Mouse (Mus musculus): ENCODE measurements at regions not wholly inside any gene's neighbourhood (a gene's known extent, or its start where the extent isn't known, plus 50 kb on each side); places are given as distances from the start of the nearest gene placed in this dataset.
"Not testable (repeated sequence)": the region's sequence is repeated elsewhere in the genome, so short reads cannot be mapped to it uniquely, and the experiment has no call there.

DNA sequence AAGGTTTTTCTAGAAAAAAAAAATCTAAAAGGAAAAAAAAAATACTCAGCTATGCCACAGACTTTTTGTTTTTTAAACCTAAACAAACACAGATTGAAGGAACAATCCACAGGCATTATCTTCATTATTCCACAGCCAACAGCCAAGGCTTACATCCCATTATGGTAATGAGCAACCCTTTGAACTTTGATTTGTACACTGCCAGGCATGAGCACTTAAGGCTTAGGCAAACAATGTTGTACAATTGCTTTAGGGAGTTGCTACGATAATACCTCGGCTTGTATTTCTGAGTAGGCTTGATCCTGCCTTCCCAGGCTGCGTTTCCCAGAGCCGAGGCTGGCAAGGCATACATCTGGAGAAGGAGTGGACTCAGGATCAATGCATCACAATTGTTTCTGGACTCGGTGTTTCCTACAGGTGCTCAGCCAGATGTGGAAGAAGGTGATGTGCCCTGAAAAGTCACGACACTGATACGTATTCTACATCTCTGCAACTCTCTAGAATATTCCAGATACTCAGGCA, 409.0 kb upstream of the Igfbp7 start:
- DNase-seq (ENCODE audit: low spot score in 2 of 2) = no peak

DNA sequence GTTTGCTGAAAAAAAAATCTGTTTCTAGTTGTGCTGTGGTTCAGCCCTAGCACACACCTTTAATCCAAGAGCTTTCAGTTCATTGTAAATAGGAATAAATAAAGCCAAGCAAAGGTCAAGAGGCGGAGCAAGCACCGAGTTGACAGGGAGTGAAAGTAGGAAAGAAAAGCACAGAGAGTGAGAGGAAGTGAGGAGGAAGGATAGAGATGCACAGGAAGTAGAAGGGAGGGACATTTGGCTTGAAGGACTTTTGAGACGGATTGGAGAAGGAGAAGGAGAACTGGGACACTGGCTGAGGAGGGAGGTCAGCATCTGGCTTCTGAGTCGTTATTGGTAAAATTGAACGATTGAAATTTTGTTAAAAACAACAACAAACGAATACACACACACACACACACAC, 402.0 kb upstream of the Igfbp7 start:
- DNase-seq (ENCODE audit: low spot score in 2 of 2) = no peak

DNA sequence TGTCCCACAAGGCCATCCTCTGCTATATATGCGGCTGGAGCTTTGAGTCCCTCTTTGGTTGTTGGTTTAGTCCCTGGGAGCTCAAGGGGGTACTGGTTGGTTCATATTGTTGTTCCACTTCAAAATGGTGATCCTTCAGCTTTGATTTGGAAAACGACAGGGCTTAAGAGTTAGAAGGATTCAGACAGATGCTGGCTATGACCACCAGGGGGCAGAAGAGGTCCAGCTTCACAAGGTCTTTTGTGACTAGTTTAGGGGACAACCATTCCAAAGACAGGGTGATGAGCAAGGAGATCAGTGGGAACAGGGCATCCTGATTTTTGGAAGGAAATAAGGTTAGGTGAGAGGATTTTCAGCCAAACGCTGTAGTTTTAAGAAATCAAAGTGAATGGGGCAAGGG, 399.9 kb upstream of the Igfbp7 start:
- peak; percentile 19 to 24 for DNase-seq (ENCODE audit: low spot score in 2 of 2)

DNA sequence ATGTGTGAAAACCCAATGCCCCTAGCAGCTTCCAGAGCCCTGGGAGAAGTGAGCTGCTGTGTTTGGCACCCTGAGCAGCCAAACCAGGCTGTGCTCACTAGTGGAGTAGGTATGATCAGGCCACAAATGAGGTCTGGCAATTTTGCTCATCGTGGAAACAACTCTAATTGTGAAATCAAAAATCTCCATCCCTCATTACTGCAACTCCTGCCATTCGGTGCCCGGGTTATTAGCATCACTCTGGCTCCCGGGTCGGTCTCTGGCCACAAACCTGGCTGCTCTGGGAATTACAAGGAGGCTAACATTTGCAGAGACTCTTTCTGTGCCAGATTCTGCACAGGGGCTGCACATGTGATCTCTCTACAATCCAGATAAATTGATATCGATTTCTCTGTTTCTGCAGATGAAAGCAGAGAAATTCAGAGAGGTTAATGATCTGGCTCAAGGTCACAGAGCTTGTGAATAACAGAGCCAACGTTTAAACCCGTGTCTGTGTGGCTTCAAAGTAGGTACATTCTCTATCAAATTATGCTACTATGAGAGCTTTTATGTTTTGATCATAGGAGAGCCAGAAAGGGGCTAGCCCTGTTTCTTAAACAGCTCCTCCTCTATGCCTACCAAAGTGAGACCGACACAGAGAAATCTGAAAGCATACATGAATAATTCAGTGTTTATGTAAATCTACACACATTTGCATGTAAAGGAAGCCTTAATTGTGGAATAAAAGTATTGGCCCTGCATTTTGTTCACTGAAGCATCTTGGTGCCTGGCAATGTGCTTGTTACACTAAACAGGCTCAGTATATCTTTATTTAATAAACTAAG, 398.7 kb upstream of the Igfbp7 start:
- DNase-seq (ENCODE audit: low spot score in 2 of 2) = no peak

DNA sequence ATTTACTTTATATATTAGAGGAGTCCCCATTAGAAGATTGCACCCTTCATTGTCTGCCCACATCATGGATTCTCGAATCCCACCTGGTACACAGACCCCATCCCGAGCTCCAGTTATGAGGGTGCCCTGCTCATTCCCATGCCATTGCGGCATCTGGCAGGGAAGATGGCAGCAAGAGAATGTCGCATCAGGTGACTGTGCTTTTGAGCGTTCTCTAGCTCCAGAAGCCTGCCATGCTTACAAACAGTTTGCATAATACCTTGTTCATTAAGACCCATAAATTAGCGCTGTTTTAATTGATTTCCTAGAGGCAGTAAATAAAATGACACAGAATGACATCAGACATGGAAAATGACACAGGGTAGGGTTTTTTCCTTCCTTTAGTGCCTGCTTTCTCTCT, 398.0 kb upstream of the Igfbp7 start:
- no peak for DNase-seq (ENCODE audit: low spot score in 2 of 2)

DNA sequence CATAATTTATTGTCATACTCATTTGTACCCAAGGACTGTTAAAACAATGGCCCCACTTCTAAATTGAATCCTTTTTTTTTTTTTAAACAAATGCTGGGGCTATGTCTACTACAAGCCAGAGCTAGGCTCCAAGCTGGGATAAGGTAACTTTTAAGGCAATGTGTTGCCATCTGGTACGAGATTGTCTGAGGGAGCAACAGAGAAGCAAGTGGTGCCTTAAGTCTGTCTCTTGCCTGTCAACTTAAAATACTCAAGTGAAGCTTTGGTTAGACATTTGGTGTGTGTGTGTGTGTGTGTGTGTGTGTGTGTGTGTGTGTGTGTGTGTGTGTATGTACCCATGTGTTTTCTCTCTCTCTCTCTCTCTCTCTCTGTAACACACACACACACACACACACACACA, 397.5 kb upstream of the Igfbp7 start:
- no peak for DNase-seq (ENCODE audit: low spot score in 2 of 2)

DNA sequence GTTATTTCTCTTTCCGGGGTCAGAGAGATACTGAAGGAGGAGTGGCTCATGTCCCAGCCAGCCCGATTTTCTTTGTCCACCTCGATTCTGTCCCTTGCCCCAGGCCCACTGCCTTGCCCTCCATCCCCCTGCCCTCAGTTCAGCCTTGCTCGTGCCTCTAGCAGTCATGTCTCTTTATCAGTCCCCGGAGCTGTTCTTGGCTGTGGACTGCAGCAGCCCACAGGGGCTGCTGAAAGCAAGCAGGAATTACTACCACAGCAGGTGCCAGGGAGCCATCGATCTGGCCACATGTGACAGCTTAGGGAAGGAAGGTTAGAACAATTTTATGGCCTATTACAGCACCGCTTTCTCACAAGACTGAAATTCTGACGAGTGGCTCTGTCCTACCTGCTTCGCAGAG, 396.3 kb upstream of the Igfbp7 start:
- DNase-seq (ENCODE audit: low spot score in 2 of 2) = no peak

DNA sequence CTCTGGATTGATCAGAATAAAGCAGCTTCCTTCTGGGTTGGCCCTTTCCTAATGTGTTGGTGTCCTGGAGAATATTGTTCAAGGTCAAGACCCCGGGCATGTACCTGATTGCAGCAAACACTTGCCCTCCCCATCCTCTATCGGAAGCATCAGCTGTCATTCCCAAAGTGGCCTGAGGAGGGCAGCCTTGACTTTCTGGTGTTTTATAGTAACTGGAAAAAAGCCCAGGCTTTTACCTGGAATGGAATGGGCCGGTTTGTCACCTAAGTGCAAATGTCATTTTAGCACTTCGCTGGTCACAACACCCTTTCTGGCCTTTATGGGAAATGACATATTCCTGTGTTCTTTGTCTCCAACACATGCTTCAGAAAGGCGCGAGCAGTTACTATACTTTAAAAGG, 395.7 kb upstream of the Igfbp7 start:
- DNase-seq (ENCODE audit: low spot score in 2 of 2) = peak in 1 of 2 experiments; percentile 11

DNA sequence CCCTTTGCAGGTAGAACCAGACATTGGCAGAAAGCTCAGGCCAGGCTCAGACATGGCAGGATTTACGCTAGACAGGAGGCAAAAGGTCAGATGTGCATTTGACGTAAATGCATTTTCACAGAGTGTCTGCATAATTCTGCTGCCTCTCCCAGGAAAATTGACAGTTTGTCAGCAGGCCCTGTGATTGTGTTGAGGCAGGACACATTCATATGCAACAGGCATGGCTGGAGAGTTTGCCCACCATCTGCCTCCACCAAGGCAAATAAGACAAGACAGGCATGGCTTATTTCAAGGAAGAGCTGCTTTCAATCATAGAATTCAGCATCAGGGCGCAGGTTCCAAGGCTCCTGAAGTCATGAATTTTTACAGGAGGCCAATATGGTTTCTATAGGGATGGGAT, 389.1 kb upstream of the Igfbp7 start:
- no peak for DNase-seq (ENCODE audit: low spot score in 2 of 2)

DNA sequence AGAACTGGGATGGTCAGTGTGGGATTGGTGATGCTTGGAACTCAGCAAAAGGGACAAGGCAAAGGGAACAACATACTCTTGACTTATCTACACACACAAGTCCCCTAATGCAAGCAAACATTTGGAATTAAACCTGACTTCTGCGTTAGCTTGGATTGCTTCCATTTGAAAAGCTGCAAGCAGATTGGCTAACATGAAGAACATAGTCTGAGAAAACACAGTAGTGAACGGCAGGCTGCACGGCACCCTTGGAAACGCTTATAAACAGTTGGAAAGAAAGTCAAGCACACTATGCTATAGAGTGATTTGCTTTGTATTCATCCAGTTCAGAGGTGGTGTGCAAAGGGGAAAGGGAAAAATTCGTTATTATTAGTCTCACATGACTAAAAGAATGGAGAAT, 387.9 kb upstream of the Igfbp7 start:
- no peak for DNase-seq (ENCODE audit: low spot score in 2 of 2)

DNA sequence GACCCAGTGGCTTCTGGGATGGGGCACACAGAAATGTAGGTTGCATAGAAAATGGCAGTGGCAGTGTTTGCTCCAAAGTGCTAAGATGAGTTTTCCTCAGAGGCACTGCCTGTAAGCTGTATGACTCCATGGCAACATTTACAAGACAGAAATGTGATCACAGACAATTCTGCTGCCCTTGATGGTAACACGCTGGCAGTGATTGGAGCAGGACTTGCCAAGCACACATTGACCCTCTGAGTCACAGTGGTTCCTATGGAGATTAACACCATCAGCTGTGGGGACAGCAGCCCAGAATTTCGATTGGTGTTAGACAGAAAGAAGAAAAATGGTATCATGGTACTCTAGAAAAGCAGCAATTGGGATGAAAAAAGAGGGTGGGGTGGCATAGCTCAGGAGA, 376.1 kb upstream of the Igfbp7 start:
- DNase-seq (ENCODE audit: low spot score in 2 of 2) = no peak

DNA sequence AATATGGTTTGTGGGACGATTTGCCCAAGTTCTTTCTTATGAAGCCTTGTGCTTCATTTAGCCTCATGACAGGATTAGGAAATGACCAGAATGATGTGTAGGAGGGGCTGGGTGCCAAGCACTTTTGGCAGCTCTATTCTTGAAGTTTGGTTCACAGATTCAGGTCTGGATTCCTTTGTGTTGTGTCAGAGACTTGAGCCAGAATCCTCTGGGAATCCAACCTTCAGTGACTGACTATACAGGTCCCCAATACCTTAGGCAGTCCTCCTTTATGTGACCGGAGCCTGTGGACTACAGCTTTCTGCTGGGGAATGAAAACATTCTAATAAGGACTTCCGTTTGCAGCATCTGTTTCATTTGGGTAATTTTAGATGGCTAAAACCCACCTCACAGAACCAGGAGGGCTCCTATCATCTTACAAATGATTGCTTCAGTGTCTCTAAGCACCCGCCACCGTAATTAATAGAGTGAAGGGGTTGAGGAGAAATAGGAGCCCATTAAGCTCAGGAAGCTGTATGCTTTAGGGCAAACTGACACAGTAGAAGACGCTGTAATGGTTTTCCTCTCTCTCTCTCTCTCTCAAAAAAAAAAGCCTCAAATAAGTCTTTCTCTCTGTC, 354.7 kb upstream of the Igfbp7 start:
- DNase-seq (ENCODE audit: low spot score in 2 of 2) = no peak

DNA sequence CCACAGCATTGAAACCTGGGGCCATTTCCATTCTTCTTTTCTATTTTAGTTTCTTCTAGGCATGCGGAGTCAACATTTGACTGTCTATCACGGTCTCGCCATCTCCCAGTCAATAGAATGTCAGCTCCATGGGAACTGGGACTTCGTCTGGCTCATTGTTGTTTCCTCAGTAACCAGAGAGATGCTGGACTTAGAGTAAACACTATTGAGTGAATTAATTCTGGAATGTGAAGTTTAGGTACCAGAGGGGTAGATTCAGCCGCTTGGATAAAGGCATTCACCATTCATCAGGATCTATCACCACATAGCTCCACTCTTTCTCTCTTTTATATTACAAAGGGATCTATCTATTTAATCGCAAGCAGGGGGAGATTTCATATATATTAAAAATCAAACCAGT, 354.2 kb upstream of the Igfbp7 start:
- no peak for DNase-seq (ENCODE audit: low spot score in 2 of 2)

DNA sequence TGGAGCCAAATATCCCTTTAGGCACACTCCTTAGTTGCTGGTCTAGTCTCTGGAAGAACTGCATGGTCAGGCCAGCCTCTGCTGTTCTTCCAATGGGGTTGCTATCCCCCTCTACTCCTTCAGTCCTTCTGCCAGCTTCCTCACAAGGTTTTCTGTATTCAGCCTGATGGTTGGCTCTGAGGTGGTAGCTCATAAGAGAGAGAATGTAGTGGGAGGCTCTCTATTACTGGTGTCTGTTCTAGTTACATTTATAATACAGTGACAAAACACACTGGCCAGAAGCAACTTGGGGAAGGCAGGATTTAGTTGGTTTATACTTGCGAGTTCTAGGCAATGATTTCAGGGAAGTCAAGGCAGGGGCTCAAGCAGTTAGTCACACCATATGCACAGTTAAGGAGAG, 341.1 kb upstream of the Igfbp7 start:
- DNase-seq (ENCODE audit: low spot score in 2 of 2) = no peak

DNA sequence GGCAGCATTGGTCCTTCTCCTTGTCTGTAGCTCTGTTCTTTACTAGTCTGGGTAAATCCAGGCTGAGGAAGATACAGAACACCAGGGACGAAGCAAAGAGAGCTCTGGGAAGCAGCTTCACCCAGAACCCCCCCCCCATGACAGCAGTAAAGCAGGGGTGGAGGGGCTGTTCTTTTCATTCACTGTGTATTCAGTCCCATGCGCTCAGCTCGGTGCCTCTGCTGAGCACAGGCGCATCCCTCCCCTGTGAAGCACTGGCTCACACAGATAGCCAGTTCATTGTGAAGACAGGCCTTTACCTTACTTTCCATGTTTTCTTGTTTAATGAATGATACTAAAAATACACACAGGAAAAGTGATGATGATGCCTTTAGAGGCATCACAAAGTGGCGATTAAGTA, 338.8 kb upstream of the Igfbp7 start:
- DNase-seq (ENCODE audit: low spot score in 2 of 2) = no peak

DNA sequence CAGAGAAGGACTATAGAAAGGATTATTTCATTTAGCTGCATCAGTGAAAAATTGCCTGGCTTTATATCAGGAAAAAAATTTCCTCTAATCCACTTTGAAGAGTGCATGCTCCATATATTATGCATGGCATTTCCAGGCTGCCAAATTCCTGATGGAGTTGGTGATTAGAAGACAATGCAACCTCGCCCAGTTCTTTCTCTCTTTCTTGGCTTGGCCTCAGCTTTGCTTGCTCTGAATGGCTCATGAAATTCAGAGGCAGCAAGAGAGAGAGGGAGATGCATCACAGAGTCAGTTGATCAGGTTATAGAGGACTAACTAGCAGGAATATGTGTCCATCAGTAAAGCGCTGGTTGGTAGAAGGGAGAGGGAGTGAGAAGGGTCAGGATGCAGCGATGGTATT, 335.6 kb upstream of the Igfbp7 start:
- DNase-seq (ENCODE audit: low spot score in 2 of 2) = no peak

DNA sequence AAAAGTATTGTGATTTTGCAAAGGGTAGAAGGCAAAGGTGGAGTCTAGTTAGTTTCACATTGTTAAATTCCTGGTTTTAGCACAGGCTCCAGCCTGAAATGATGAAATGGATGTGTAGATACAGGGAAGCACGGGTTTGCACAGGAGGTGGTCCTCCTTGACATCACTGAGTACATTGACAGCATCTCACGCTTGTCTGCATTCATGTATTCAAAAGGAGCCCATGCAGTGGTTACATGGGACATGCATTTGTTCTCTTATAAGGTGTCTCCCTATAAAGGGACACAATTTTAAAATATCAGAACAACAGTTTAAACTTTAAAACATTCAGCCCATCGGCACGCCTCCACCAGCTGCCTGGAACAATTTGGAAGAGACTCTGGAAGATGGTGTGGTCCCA, 322.4 kb upstream of the Igfbp7 start:
- DNase-seq (ENCODE audit: low spot score in 2 of 2) = not testable (repeated sequence)

DNA sequence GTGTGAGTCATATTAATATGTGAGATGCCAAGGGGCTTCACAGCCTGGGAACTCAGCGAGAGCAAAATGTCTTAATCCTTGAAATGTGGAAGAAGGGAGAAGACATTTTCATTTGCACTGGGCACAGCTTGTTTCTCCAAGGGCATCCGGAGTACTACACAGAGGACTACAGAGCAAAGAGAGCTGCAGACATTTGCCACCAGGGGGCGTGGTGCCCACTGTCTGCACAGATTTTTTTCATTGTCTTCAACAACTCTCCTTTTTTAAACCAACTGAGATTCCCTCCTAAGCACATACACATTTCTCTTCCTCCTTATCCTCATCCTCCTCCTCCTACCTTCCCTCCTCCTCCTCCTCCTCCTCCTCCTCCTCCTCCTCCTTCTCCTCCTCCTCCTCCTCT, 273.8 kb upstream of the Igfbp7 start:
- DNase-seq (ENCODE audit: low spot score in 2 of 2) = no peak

DNA sequence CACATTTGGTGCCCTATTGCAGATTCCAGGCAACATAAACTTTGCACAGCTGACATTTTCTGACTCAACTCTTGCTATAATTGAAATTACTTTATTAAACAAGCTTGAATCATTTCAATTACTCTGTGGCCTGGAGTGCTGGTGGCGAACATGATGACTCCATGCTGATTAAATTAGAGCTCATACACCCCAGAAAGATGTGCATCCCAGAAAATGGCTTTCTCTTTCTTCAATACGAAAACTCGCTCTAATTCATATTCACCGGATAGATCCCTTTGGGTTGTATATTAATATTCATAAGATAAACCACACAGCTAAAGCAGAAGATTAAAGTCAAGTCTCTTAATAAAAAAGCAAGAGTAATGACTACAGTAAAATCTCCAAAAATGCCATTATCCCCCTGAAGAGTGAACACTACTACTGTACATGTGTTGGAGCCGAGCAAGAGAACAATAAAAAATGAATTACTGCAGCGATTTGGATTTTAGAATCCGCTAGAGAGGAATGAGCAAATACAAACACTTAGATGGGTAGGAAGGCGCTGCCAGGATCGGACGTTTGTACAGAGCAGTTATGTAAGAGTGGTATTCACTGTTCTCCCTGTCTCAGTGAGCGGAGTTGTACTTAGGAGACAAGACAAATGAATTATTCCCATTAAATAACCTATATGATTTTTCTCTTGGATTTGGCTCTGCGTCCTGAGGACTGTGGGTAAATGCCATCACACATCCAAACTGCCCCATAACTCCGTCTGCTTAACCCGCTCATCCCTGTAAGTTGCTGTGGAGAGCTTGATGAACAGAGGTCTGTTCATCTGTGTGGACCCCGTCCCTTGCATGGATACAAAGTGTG, 264.5 kb upstream of the Igfbp7 start:
- no peak for DNase-seq (ENCODE audit: low spot score in 2 of 2)

DNA sequence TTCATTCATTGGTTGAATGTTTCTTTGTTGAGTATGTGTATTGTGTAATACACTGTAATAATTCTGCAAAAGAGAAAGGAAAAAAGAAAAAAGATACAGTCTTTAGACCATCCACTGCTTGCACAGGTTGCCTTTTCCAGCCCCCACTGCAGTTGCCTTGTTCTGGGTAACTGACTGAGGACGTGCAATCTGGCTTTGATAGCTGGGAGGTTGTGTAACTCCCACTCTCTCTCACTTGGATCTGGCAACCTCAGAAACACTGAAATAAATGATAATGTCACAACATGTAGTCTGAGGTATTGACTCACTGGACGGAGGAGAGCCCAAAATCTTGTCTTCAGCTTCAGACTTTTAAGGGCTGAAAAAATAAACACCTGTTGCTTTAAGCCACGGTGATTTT, 255.3 kb upstream of the Igfbp7 start:
- DNase-seq (ENCODE audit: low spot score in 2 of 2) = no peak

DNA sequence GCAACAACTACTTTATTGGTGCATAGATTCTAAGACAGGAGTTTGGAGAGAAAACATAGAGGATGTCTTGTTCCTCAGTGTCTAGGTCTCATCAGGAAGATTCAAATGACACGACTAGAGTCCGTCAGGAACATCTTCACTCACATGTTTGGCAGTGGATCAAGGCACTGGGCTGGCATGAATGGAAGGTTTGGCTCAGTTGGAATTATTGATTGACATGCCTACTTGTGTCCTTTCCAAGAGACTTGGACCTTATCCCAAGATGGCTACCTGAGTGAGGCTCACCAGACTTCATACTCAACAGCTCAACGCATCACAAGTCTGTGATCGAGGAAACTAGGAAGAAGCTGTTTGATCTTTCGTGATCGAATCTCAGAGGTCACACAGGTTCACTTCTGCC, 251.2 kb upstream of the Igfbp7 start:
- DNase-seq (ENCODE audit: low spot score in 2 of 2) = no peak

DNA sequence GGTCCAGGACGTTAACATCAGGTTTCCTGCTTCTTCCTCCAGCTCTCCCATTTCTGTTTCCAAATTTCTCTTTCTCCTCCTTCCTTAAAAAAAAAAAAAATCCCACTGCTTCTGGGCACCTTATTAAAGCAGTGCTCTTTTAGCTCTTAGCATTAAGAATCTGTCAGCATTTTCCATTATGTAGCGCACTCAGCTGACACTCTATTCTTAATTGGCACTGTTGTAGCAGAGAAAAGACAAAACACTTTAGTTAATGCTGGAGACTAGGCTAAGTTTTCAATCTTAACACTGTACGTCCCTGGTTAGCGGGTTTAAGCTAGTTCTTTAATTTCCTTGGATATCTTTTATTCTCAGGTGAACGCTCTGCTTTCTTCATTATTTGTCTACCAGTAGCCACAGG, 236.8 kb upstream of the Igfbp7 start:
- DNase-seq (ENCODE audit: low spot score in 2 of 2) = no peak
